Mouse (Mus musculus): ENCODE measurements at regions not wholly inside any gene's neighbourhood (a gene's known extent, or its start where the extent isn't known, plus 50 kb on each side); places are given as distances from the start of the nearest gene placed in this dataset.

DNA sequence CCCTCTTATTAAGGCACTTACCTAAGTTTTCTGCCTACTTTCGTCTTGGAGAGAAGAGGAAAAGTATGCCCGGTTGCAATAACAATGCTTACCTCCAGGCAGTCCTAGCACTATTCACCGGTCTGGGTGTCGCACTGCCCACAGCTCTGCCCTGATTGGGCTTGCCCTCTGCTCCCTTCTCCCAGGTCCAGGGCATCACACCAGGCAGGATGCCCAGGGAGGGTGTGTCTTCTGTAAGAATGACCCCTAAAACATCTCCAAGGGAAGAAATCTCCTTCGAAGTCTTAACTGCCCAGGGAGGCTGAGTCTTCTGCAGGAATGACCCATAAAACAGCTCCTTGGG lies 49.9 kb upstream of the Cdh5 start:
- no peaks in the 10 kb centered on the region for H3K79me2 ChIP-seq (ENCODE audit: control insufficient read depth, insufficient read depth, low read length)
- H3K4me3 ChIP-seq (ENCODE audit: insufficient read depth, low read depth, low read length), result no peak overlapping the region
- 52% methylated on average over 5 of the region's 5 CpGs for WGBS
- DNase-seq (ENCODE audit: extremely low read depth, low read depth, low spot score), result no peak
- no peaks in the 10 kb centered on the region for H3K27me3 ChIP-seq (ENCODE audit: control insufficient read depth, insufficient read depth, low read length)
- H3K36me3 ChIP-seq (ENCODE audit: control insufficient read depth, insufficient read depth, low read length), result no peaks in the 10 kb centered on the region
- no peak for TF ChIP-seq POLR2A (IDR thresholded peaks at IDR 0.05; ENCODE audit: extremely low read depth, insufficient read depth, low read length)
- TF ChIP-seq CTCF (IDR thresholded peaks at IDR 0.05; ENCODE audit: low read depth, low read length), result no peak
- H3K27ac ChIP-seq (replicated peaks; ENCODE audit: insufficient read depth, low read depth, low read length), result no peak overlapping the region
- no peaks in the 10 kb centered on the region for H3K4me1 ChIP-seq (ENCODE audit: control insufficient read depth, insufficient read depth, low read length)
- no peak overlapping the region for H3K9ac ChIP-seq (ENCODE audit: low read depth, low read length)
